16 mouse cellular contexts compared by ENCODE assay signal in the genomic region with DNA sequence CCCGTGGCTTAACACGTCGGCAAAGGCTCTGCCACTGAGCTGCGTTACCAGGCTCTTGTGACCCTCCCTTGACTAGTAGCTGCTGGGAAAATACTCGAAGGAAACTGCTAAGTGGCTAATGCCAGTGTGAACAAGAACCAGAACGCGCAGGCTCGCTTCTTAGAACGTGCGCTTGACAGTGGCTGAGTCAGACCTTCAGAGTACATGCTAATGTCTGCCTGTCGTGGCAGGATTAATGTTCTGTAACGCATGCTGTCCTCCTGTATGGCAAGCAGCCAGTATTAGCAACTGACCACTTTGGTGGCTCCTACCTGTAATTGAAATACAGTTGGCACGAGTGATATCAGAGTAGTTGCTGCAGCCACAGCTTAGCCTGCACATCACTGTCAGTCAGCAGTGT.
DNase-seq lines count a peak whose midpoint lies in the region; ATAC-seq and TF ChIP-seq lines count a peak whose summit lies in the region.
"Had no signal": no experiment of that assay in that cellular context is flagged by ENCODE, and none has a peak within 500 bp of the region (broad histone marks: within the 10 kb centered on the region; RNA-seq: fewer than 3 reads in every experiment).

No protein-coding gene starts in this region.

- H3K9me3 ChIP-seq in heart, embryonic 15.5 days (replicated peaks), result no peaks in the 10 kb centered on the region
- H3K9me3 ChIP-seq: forebrain, embryonic 13.5 days; G1E; intestine, embryonic 15.5 days; limb, embryonic 13.5 days; liver, embryonic 15.5 days had no signal

- peak overlapping the region; percentile 60; the same call in 1 of the 2 replicates for H3K27ac ChIP-seq in heart, embryonic 15.5 days
- H3K27ac ChIP-seq in kidney, adult 2 months (ENCODE audit: insufficient read depth, low read depth, low read length), result no peak overlapping the region
- H3K27ac ChIP-seq: forebrain, embryonic 13.5 days; intestine, embryonic 15.5 days; limb, embryonic 13.5 days; liver, embryonic 15.5 days had no signal

- TF ChIP-seq CTCF in kidney, adult 2 months (conservative IDR thresholded peaks at IDR 0.05; ENCODE audit: insufficient read depth, insufficient read length, low read depth, low read length), result no peak

- H3K4me3 ChIP-seq in heart, embryonic 15.5 days, result no peak overlapping the region
- H3K4me3 ChIP-seq in kidney, adult 2 months (ENCODE audit: insufficient read depth, low read depth, low read length), result no peak overlapping the region
- H3K4me3 ChIP-seq: forebrain, embryonic 13.5 days; intestine, embryonic 15.5 days; limb, embryonic 13.5 days; liver, embryonic 15.5 days had no signal

- ATAC-seq in heart, embryonic 15.5 days (replicated peaks; ENCODE audit: insufficient number of reproducible peaks, insufficient read depth, low FRiP score, low read depth), result peak; percentile 50
- ATAC-seq: forebrain, embryonic 13.5 days; intestine, embryonic 15.5 days had no signal

- peaks cover 14% of the 10 kb centered on the region for H3K4me1 ChIP-seq in heart, embryonic 15.5 days (replicated peaks)
- peaks cover 12% of the 10 kb centered on the region; the same call in 1 of the 2 replicates for H3K4me1 ChIP-seq in kidney, adult 2 months (ENCODE audit: control insufficient read depth, insufficient read depth, low read length)
- H3K4me1 ChIP-seq: liver, embryonic 15.5 days had no signal

- no peak for DNase-seq in heart, postnatal 14 days
- DNase-seq in kidney, adult 2 months, result peak; percentile 48
- no peak for DNase-seq in kidney, postnatal 10 days
- peak; percentile 44 for DNase-seq in brain, adult 2 months (ENCODE audit: low read depth, low spot score)
- peak; percentile 45 for DNase-seq in kidney, adult 9 months
- DNase-seq in gastrocnemius, postnatal 36 days, result no peak
- DNase-seq: adrenal gland, postnatal 10 days; cerebellum, adult 9-10 months; retina, postnatal 1 day; thymus, adult 18-20 months had no signal

- H3K27me3 ChIP-seq in heart, embryonic 15.5 days, result no peaks in the 10 kb centered on the region
- no peaks in the 10 kb centered on the region for H3K27me3 ChIP-seq in kidney, adult 2 months (replicated peaks; ENCODE audit: control insufficient read depth, insufficient read depth, low read length)
- H3K27me3 ChIP-seq: forebrain, embryonic 13.5 days; intestine, embryonic 15.5 days; limb, embryonic 13.5 days; liver, embryonic 15.5 days had no signal

- no peak overlapping the region for H3K9ac ChIP-seq in heart, embryonic 15.5 days
- H3K9ac ChIP-seq: forebrain, embryonic 13.5 days; intestine, embryonic 15.5 days; limb, embryonic 13.5 days; liver, embryonic 15.5 days had no signal

- no peaks in the 10 kb centered on the region for H3K36me3 ChIP-seq in heart, embryonic 15.5 days
- no peaks in the 10 kb centered on the region for H3K36me3 ChIP-seq in kidney, adult 2 months (ENCODE audit: control insufficient read depth, insufficient read depth, low read length)
- H3K36me3 ChIP-seq: G1E; intestine, embryonic 15.5 days; liver, embryonic 15.5 days had no signal

- no peak for TF ChIP-seq POLR2A in kidney, adult 2 months (IDR thresholded peaks at IDR 0.05; ENCODE audit: low read depth, low read length)

- WGBS in heart, embryonic 15.5 days, result 43% methylated on average over 13 of the region's 13 CpGs
- WGBS in kidney, adult 2 months, result 37% methylated on average over 13 of the region's 13 CpGs

- intact Hi-C loops in heart, postnatal 14 days (cut with DNase I), result no loop called here
- intact Hi-C loops in gastrocnemius, postnatal 36 days (cut with DNase I), result no loop called here

- H3K4me2 ChIP-seq in heart, embryonic 15.5 days, result peak overlapping the region; percentile 25
- H3K4me2 ChIP-seq: forebrain, embryonic 13.5 days; intestine, embryonic 15.5 days; limb, embryonic 13.5 days; liver, embryonic 15.5 days had no signal

Comparison
In these comparisons a context has a peak if more than half of its experiments do, and no peak if none do; other contexts are left out.
1. DNase-seq: peak in kidney, adult 2 months (single experiment), brain, adult 2 months (single experiment) and kidney, adult 9 months (single experiment); none in heart, postnatal 14 days (0 of 2), kidney, postnatal 10 days (single experiment) and gastrocnemius, postnatal 36 days (0 of 2).